Mouse (Mus musculus) olfactory bulb, adult 2 months (tissue): Measurements from ENCODE around the gene Tpr.

Experiments used
- CTCF ChIP-seq: fragments of 200-500 bp; IDR thresholded peaks from 2 replicates; pipeline ENCODE4 v1.5.1; 2012; ENCODE audit warnings: low read depth, mild to moderate bottlenecking, low read length, moderate library complexity; ENCODE audit not compliant: insufficient read depth
- POLR2A ChIP-seq: fragments of 200-500 bp; IDR thresholded peaks from 2 replicates; pipeline ENCODE4 v1.6.1; 2012; ENCODE audit warnings: mild to moderate bottlenecking, low read depth, low read length, moderate library complexity; ENCODE audit not compliant: insufficient read depth

DNA sequence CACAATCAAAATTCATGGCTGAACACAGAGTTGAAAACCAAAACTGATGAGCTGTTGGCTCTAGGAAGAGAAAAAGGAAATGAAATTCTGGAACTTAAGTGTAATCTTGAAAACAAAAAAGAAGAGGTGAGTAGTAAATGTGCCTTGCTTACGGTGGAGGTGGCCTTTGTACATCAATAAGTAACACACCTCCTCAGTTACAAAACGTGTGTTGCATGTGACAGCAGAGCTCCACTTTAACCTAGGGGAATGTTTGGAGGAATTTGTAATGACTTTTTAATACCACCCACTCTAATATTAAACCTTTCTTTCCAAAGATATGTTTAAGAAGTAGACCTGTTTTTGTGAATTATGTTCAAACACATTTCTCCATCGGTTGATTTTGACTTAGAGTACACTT is 11.3 kb downstream of the Tpr start:
- TF ChIP-seq CTCF (no peak), POLR2A (no peak)
